Mouse (Mus musculus): Measurements from ENCODE around the gene Nod1. TPM values are rescaled to one million over a fixed set of nuclear protein-coding genes. Genes with fewer than 3 reads are reported as not detected.

The Nod1 gene
- polyA plus RNA-seq (2016; fragmentation: Nextera tagmentation; extraction: Ambion mirVana), result 4.1 and 4.2 TPM in 2 replicates

- 3% methylated on average over 53 of the region's 53 CpGs for WGBS
- Histone ChIP-seq H3K27me3 (replicated peaks) (peaks cover 17% of the 10 kb centered on the region; the same call in 1 of the 2 replicates), H3K4me3 (peak within 1 kb of the TSS; percentile 64), H3K4me2 (peak within 1 kb of the TSS; percentile 71), H3K36me3 (no peaks in the 10 kb centered on the region), H3K9me3 (replicated peaks) (no peaks in the 10 kb centered on the region), H3K9ac (peak within 1 kb of the TSS; percentile 74), H3K4me1 (replicated peaks) (no peaks in the 10 kb centered on the region), H3K27ac (ENCODE audit: poor library complexity, severe bottlenecking) (no peak within 1 kb of the TSS)
- ATAC-seq (ENCODE audit: insufficient number of reproducible peaks, low FRiP score), result peak; percentile 89
These were observed at the start of gene Nod1 for GRCm38 (mm10) chr6:54972111-54972928. Gene Nod1 (minus strand): TSS chr6:54972612.

GRCm38 (mm10) chr6:55021806-55022205, 49.4 kb upstream of the Nod1 start:
- H3K4me2 ChIP-seq, result no peak overlapping the region
- H3K36me3 ChIP-seq, result no peaks in the 10 kb centered on the region
- H3K27ac ChIP-seq (ENCODE audit: poor library complexity, severe bottlenecking), result no peak overlapping the region
- no peak overlapping the region for H3K9ac ChIP-seq
- H3K4me3 ChIP-seq, result no peak overlapping the region
- H3K9me3 ChIP-seq (replicated peaks), result no peaks in the 10 kb centered on the region
- H3K4me1 ChIP-seq (replicated peaks), result 0 out of 2 replicates have a peak, but pooled peaks cover under 1% of the 10 kb centered on the region
- no peak for ATAC-seq (ENCODE audit: insufficient number of reproducible peaks, low FRiP score)
- 82% methylated on average over 7 of the region's 7 CpGs for WGBS
- no peaks in the 10 kb centered on the region; the same call in 1 of the 2 replicates for H3K27me3 ChIP-seq (replicated peaks)

- 54% methylated on average over 2 of the region's 2 CpGs for WGBS
- H3K9ac ChIP-seq, result no peak overlapping the region
- H3K27me3 ChIP-seq (replicated peaks), result no peaks in the 10 kb centered on the region; the same call in 1 of the 2 replicates
- H3K36me3 ChIP-seq, result no peaks in the 10 kb centered on the region
- H3K9me3 ChIP-seq (replicated peaks), result peaks cover 8% of the 10 kb centered on the region
- H3K4me3 ChIP-seq, result no peak overlapping the region
- no peak for ATAC-seq (ENCODE audit: insufficient number of reproducible peaks, low FRiP score)
- H3K4me2 ChIP-seq, result no peak overlapping the region
- no peak overlapping the region for H3K27ac ChIP-seq (ENCODE audit: poor library complexity, severe bottlenecking)
- H3K4me1 ChIP-seq (replicated peaks), result peaks cover 6% of the 10 kb centered on the region; the same call in 1 of the 2 replicates
These were observed 46.0 kb upstream of the Nod1 start for GRCm38 (mm10) chr6:55018417-55018816.

GRCm38 (mm10) chr6:55016710-55017583, 44.5 kb upstream of the Nod1 start:
- Histone ChIP-seq H3K27ac (ENCODE audit: poor library complexity, severe bottlenecking) (no peak overlapping the region), H3K9me3 (replicated peaks) (peaks cover 8% of the 10 kb centered on the region), H3K27me3 (replicated peaks) (no peaks in the 10 kb centered on the region; the same call in 1 of the 2 replicates), H3K4me1 (replicated peaks) (peaks cover 6% of the 10 kb centered on the region; the same call in 1 of the 2 replicates), H3K9ac (no peak overlapping the region), H3K4me3 (no peak overlapping the region), H3K4me2 (peak overlapping the region; percentile 44), H3K36me3 (no peaks in the 10 kb centered on the region)
- 0 out of 2 replicates have a peak, but pooled peaks have one; percentile 34 for ATAC-seq (ENCODE audit: insufficient number of reproducible peaks, low FRiP score)
- 22% methylated on average over 15 of the region's 15 CpGs for WGBS

- Histone ChIP-seq H3K36me3 (no peaks in the 10 kb centered on the region), H3K4me1 (replicated peaks) (peaks cover 6% of the 10 kb centered on the region; the same call in 1 of the 2 replicates), H3K9ac (no peak overlapping the region), H3K9me3 (replicated peaks) (peaks cover 8% of the 10 kb centered on the region), H3K4me3 (no peak overlapping the region), H3K27me3 (replicated peaks) (no peaks in the 10 kb centered on the region; the same call in 1 of the 2 replicates), H3K4me2 (no peak overlapping the region), H3K27ac (ENCODE audit: poor library complexity, severe bottlenecking) (no peak overlapping the region)
- 10% methylated on average over 5 of the region's 5 CpGs for WGBS
- no peak for ATAC-seq (ENCODE audit: insufficient number of reproducible peaks, low FRiP score)
These were observed 43.8 kb upstream of the Nod1 start for GRCm38 (mm10) chr6:55016236-55016635.

- no peak for ATAC-seq (ENCODE audit: insufficient number of reproducible peaks, low FRiP score)
- no peak overlapping the region for H3K27ac ChIP-seq (ENCODE audit: poor library complexity, severe bottlenecking)
- H3K4me2 ChIP-seq, result no peak overlapping the region
- no peaks in the 10 kb centered on the region; the same call in 1 of the 2 replicates for H3K27me3 ChIP-seq (replicated peaks)
- H3K4me1 ChIP-seq (replicated peaks), result peaks cover 11% of the 10 kb centered on the region
- H3K9ac ChIP-seq, result no peak overlapping the region
- no peaks in the 10 kb centered on the region for H3K36me3 ChIP-seq
- no peak overlapping the region for H3K4me3 ChIP-seq
- WGBS, result 86% methylated on average over 3 of the region's 3 CpGs
- peaks cover 8% of the 10 kb centered on the region for H3K9me3 ChIP-seq (replicated peaks)
These were observed 41.8 kb upstream of the Nod1 start for GRCm38 (mm10) chr6:55014184-55014583.

GRCm38 (mm10) chr6:55012516-55012915, 40.1 kb upstream of the Nod1 start:
- WGBS, result 68% methylated on average over 7 of the region's 7 CpGs
- Histone ChIP-seq H3K9me3 (replicated peaks) (peaks cover 8% of the 10 kb centered on the region), H3K27ac (ENCODE audit: poor library complexity, severe bottlenecking) (no peak overlapping the region), H3K4me1 (replicated peaks) (peaks cover 11% of the 10 kb centered on the region), H3K4me3 (no peak overlapping the region), H3K4me2 (no peak overlapping the region), H3K27me3 (replicated peaks) (no peaks in the 10 kb centered on the region; the same call in 1 of the 2 replicates), H3K9ac (no peak overlapping the region), H3K36me3 (no peaks in the 10 kb centered on the region)
- no peak for ATAC-seq (ENCODE audit: insufficient number of reproducible peaks, low FRiP score)

GRCm38 (mm10) chr6:55010330-55011091, 38.1 kb upstream of the Nod1 start:
- ATAC-seq (ENCODE audit: insufficient number of reproducible peaks, low FRiP score), result no peak
- 61% methylated on average over 4 of the region's 4 CpGs for WGBS
- no peaks in the 10 kb centered on the region for H3K36me3 ChIP-seq
- H3K27me3 ChIP-seq (replicated peaks), result no peaks in the 10 kb centered on the region; the same call in 1 of the 2 replicates
- H3K9ac ChIP-seq, result no peak overlapping the region
- peaks cover 8% of the 10 kb centered on the region for H3K9me3 ChIP-seq (replicated peaks)
- H3K4me2 ChIP-seq, result peak overlapping the region; percentile 56
- H3K4me3 ChIP-seq, result no peak overlapping the region
- H3K4me1 ChIP-seq (replicated peaks), result peaks cover 5% of the 10 kb centered on the region
- H3K27ac ChIP-seq (ENCODE audit: poor library complexity, severe bottlenecking), result no peak overlapping the region

GRCm38 (mm10) chr6:55009391-55010230, 37.2 kb upstream of the Nod1 start:
- H3K36me3 ChIP-seq, result no peaks in the 10 kb centered on the region
- 22% methylated on average over 16 of the region's 16 CpGs for WGBS
- peak overlapping the region; percentile 17; the same call in 1 of the 2 replicates for H3K4me3 ChIP-seq
- peak overlapping the region; percentile 56 for H3K4me2 ChIP-seq
- peaks cover 5% of the 10 kb centered on the region for H3K4me1 ChIP-seq (replicated peaks)
- no peaks in the 10 kb centered on the region; the same call in 1 of the 2 replicates for H3K27me3 ChIP-seq (replicated peaks)
- H3K27ac ChIP-seq (ENCODE audit: poor library complexity, severe bottlenecking), result peak overlapping the region; percentile 57
- H3K9ac ChIP-seq, result no peak overlapping the region
- no peak for ATAC-seq (ENCODE audit: insufficient number of reproducible peaks, low FRiP score)
- H3K9me3 ChIP-seq (replicated peaks), result peaks cover 8% of the 10 kb centered on the region

GRCm38 (mm10) chr6:55008401-55008800, 36.0 kb upstream of the Nod1 start:
- Histone ChIP-seq H3K9ac (no peak overlapping the region), H3K4me3 (no peak overlapping the region), H3K4me1 (replicated peaks) (peaks cover 5% of the 10 kb centered on the region), H3K9me3 (replicated peaks) (no peaks in the 10 kb centered on the region), H3K36me3 (no peaks in the 10 kb centered on the region), H3K27me3 (replicated peaks) (no peaks in the 10 kb centered on the region; the same call in 1 of the 2 replicates), H3K4me2 (no peak overlapping the region), H3K27ac (ENCODE audit: poor library complexity, severe bottlenecking) (no peak overlapping the region)
- ATAC-seq (ENCODE audit: insufficient number of reproducible peaks, low FRiP score), result no peak
- WGBS, result 76% methylated on average over 8 of the region's 8 CpGs
